Mouse (Mus musculus) MEL (cell line): ENCODE results near the gene Apopt1. TPM values are rescaled to one million over a fixed set of nuclear protein-coding genes. Genes with fewer than 3 reads are reported as not detected.

Source experiments
- DNase-seq: peaks from one replicate; pipeline ENCODE4 v3.0.0; 2011; ENCODE audit warnings: low read depth, low spot score
- H3K27ac ChIP-seq: 2 replicates; pipeline ENCODE4 v1.5.1; 2012; ENCODE audit warnings: low read depth, mild to moderate bottlenecking, control low read depth, low read length, moderate library complexity; ENCODE audit not compliant: control insufficient read depth
- H3K27me3 ChIP-seq, 2 experiments: fragments of 150-350 bp in 1 of 2; sonication (generic) in 1 of 2; 2 replicates each; pipeline ENCODE4 v1.6.1; 2012; ENCODE audit warnings: low read length in 2 of 2, mild to moderate bottlenecking in 2 of 2, improper control_type of control experiment in 1 of 2, moderate library complexity in 1 of 2; ENCODE audit not compliant: insufficient read depth in 2 of 2, control insufficient read depth in 1 of 2
- H3K36me3 ChIP-seq, 2 experiments: 2 replicates each; pipeline ENCODE4 v1.6.1; 2012 to 2014; ENCODE audit warnings: low read length in 2 of 2, improper control_type of control experiment in 1 of 2, inconsistent platforms in 1 of 2, mild to moderate bottlenecking in 1 of 2; ENCODE audit not compliant: insufficient read depth in 2 of 2, control insufficient read depth in 1 of 2
- H3K4me1 ChIP-seq, 2 experiments: fragments of 150-350 bp in 1 of 2; sonication (generic) in 1 of 2; 2 replicates each; pipeline ENCODE4 v1.6.1; 2012; ENCODE audit warnings: low read length in 2 of 2, improper control_type of control experiment in 1 of 2, mild to moderate bottlenecking in 1 of 2; ENCODE audit not compliant: insufficient read depth in 2 of 2, control insufficient read depth in 1 of 2
- H3K4me3 ChIP-seq, 2 experiments: fragments of 150-350 bp in 1 of 2; sonication (generic) in 1 of 2; 2 replicates each; pipeline ENCODE4 v1.5.1; 2012; ENCODE audit warnings: low read depth in 2 of 2, low read length in 2 of 2, mild to moderate bottlenecking in 2 of 2, moderate library complexity in 2 of 2, control low read depth in 1 of 2, improper control_type of control experiment in 1 of 2; ENCODE audit not compliant: control insufficient read depth in 1 of 2, insufficient read depth in 1 of 2
- H3K79me2 ChIP-seq: 2 replicates; pipeline ENCODE4 v1.6.1; 2012; ENCODE audit warnings: mild to moderate bottlenecking, low read length, moderate library complexity; ENCODE audit not compliant: control insufficient read depth, poor library complexity, insufficient read depth
- H3K9ac ChIP-seq: 2 replicates; pipeline ENCODE4 v1.6.1; 2012; ENCODE audit warnings: low read depth, mild to moderate bottlenecking, control low read depth, low read length, moderate library complexity; ENCODE audit not compliant: control insufficient read depth, poor library complexity, severe bottlenecking
- H3K9me3 ChIP-seq: fragments of 150-350 bp; sonication (generic); replicated peaks from 2 replicates; pipeline ENCODE4 v1.6.1; 2012; ENCODE audit warnings: mild to moderate bottlenecking, low read length, improper control_type of control experiment, moderate library complexity; ENCODE audit not compliant: insufficient read depth
- BHLHE40 ChIP-seq: IDR thresholded peaks from 2 replicates; pipeline ENCODE4 v1.6.1; 2012; ENCODE audit warnings: low read depth, mild to moderate bottlenecking, inconsistent platforms, low read length, improper control_type of control experiment, borderline replicate concordance
- CHD1 ChIP-seq: IDR thresholded peaks from 2 replicates; pipeline ENCODE4 v1.6.1; 2012; ENCODE audit warnings: low read depth, mild to moderate bottlenecking, inconsistent platforms, low read length, improper control_type of control experiment
- CHD2 ChIP-seq: IDR thresholded peaks from 2 replicates; pipeline ENCODE4 v1.6.1; 2011; ENCODE audit warnings: low read length, improper control_type of control experiment
- CTCF ChIP-seq, 3 experiments: IDR thresholded peaks in 2 of 3; conservative IDR thresholded peaks in 1 of 3; 2 replicates each; pipeline ENCODE4 v1.5.1; 2011 to 2012; ENCODE audit warnings: low read length in 3 of 3, low read depth in 2 of 3, mild to moderate bottlenecking in 2 of 3, improper control_type of control experiment in 1 of 3, inconsistent platforms in 1 of 3, mixed read lengths in 1 of 3, moderate library complexity in 1 of 3; ENCODE audit not compliant: control insufficient read depth in 1 of 3, insufficient read depth in 1 of 3, poor library complexity in 1 of 3, severe bottlenecking in 1 of 3
- ETS1 ChIP-seq: IDR thresholded peaks from 2 replicates; pipeline ENCODE4 v1.6.1; 2012; ENCODE audit warnings: low read depth, mild to moderate bottlenecking, inconsistent platforms, low read length, improper control_type of control experiment, moderate library complexity
- HCFC1 ChIP-seq: IDR thresholded peaks from 2 replicates; pipeline ENCODE4 v1.6.1; 2012; ENCODE audit warnings: low read depth, mild to moderate bottlenecking, inconsistent platforms, low read length, improper control_type of control experiment, moderate library complexity
- JUND ChIP-seq: IDR thresholded peaks from 2 replicates; pipeline ENCODE4 v1.6.1; 2011; ENCODE audit warnings: low read depth, mild to moderate bottlenecking, improper control_type of control experiment, low read length
- MAX ChIP-seq: IDR thresholded peaks from 2 replicates; pipeline ENCODE4 v1.6.1; 2011; ENCODE audit warnings: low read length, improper control_type of control experiment
- MXI1 ChIP-seq: IDR thresholded peaks from 2 replicates; pipeline ENCODE4 v1.6.1; 2011; ENCODE audit warnings: mild to moderate bottlenecking, low read depth, low read length, improper control_type of control experiment
- MYC ChIP-seq: IDR thresholded peaks from 2 replicates; pipeline ENCODE4 v1.6.1; 2011; ENCODE audit warnings: low read depth, mild to moderate bottlenecking, low read length, improper control_type of control experiment, moderate library complexity
- NELFE ChIP-seq: IDR thresholded peaks from 2 replicates; pipeline ENCODE4 v1.6.1; 2011; ENCODE audit warnings: low read depth, low read length, improper control_type of control experiment
- NRF1 ChIP-seq: IDR thresholded peaks from 2 replicates; pipeline ENCODE4 v1.6.1; 2014; ENCODE audit warnings: low read depth, mild to moderate bottlenecking, inconsistent platforms, low read length, improper control_type of control experiment, moderate library complexity; ENCODE audit not compliant: poor library complexity, insufficient read depth, severe bottlenecking
- RAD21 ChIP-seq: IDR thresholded peaks from 2 replicates; pipeline ENCODE4 v1.6.1; 2011; ENCODE audit warnings: mild to moderate bottlenecking, low read depth, low read length, improper control_type of control experiment
- RCOR1 ChIP-seq: IDR thresholded peaks from 2 replicates; pipeline ENCODE4 v1.6.1; 2012; ENCODE audit warnings: low read depth, mild to moderate bottlenecking, inconsistent platforms, low read length, improper control_type of control experiment
- SIN3A ChIP-seq: IDR thresholded peaks from 2 replicates; pipeline ENCODE4 v1.6.1; 2012; ENCODE audit warnings: low read length, improper control_type of control experiment, inconsistent platforms
- SMC3 ChIP-seq: IDR thresholded peaks from 2 replicates; pipeline ENCODE4 v1.6.1; 2011; ENCODE audit warnings: low read depth, low read length, improper control_type of control experiment
- TAL1 ChIP-seq: IDR thresholded peaks from 2 replicates; pipeline ENCODE4 v1.6.1; 2012; ENCODE audit warnings: mild to moderate bottlenecking, inconsistent platforms, low read length, moderate library complexity, mixed read lengths
- UBTF ChIP-seq: IDR thresholded peaks from 2 replicates; pipeline ENCODE4 v1.6.1; 2012; ENCODE audit warnings: low read depth, mild to moderate bottlenecking, inconsistent platforms, low read length, improper control_type of control experiment, moderate library complexity, borderline replicate concordance; ENCODE audit not compliant: insufficient read depth
- USF1 ChIP-seq: IDR thresholded peaks from 2 replicates; pipeline ENCODE4 v1.6.1; 2014; ENCODE audit warnings: low read depth, mild to moderate bottlenecking, inconsistent platforms, low read length, improper control_type of control experiment, moderate library complexity
- USF2 ChIP-seq, 2 experiments: IDR thresholded peaks; 2 replicates each; pipeline ENCODE4 v1.6.1; 2011 to 2012; ENCODE audit warnings: improper control_type of control experiment in 2 of 2, low read length in 2 of 2, borderline replicate concordance in 1 of 2, inconsistent platforms in 1 of 2, low read depth in 1 of 2, mild to moderate bottlenecking in 1 of 2; ENCODE audit not compliant: insufficient read depth in 1 of 2
- ZC3H11A ChIP-seq: IDR thresholded peaks from 2 replicates; pipeline ENCODE4 v1.6.1; 2012; ENCODE audit warnings: low read depth, mild to moderate bottlenecking, inconsistent platforms, low read length, improper control_type of control experiment
- ZMIZ1 ChIP-seq: IDR thresholded peaks from 2 replicates; pipeline ENCODE4 v1.6.1; 2012; ENCODE audit warnings: low read depth, mild to moderate bottlenecking, inconsistent platforms, low read length, improper control_type of control experiment, moderate library complexity
- ZNF384 ChIP-seq: IDR thresholded peaks from 2 replicates; pipeline ENCODE4 v1.6.1; 2012; ENCODE audit warnings: low read depth, mild to moderate bottlenecking, inconsistent platforms, low read length, improper control_type of control experiment
- polyA plus RNA-seq, 2 experiments: library from polyadenylated mRNA; stranded (reverse) in 1 of 2; unstranded in 1 of 2; fragments of >175 nt in 1 of 2; fragments of >200 nt in 1 of 2; gene quantifications; 2 replicates each; pipeline versions ENCODE4 v1.2.1 to v1.2.4; 2012; ENCODE audit warnings: low replicate concordance in 2 of 2, low read depth in 1 of 2; ENCODE audit not compliant: insufficient read length in 2 of 2, insufficient read depth in 1 of 2, missing spikeins in 1 of 2
- total RNA-seq: library from RNA; depleted of rRNA; stranded (reverse); fragments of 300-350 nt; gene quantifications from 2 replicates; pipeline ENCODE4 v1.2.3, GENCODE M21; 2012

Gene Apopt1
- total and polyA plus RNA-seq, 3 experiments, result 25.7 to 46.5 TPM; not detected in 1

- peak overlapping the region; percentile 28; the same call in 1 of the 2 replicates for H3K27ac ChIP-seq
- H3K79me2 ChIP-seq, result no peaks in the 10 kb centered on the region
- H3K36me3 ChIP-seq, result peaks cover 0 to 3% of the 10 kb centered on the region in 2 experiments; a peak in 2 of 4 replicates
- H3K9ac ChIP-seq, result peak overlapping the region; percentile 36
- DNase-seq, result peak; percentile 92
- H3K4me1 ChIP-seq, result no peaks in the 10 kb centered on the region
- no peak overlapping the region for H3K4me3 ChIP-seq
- no peaks in the 10 kb centered on the region for H3K27me3 ChIP-seq
- peak; percentile 62 for TF ChIP-seq HCFC1
- peak; percentile 86 for TF ChIP-seq USF1
- TF ChIP-seq RCOR1, result no peak; the same call in 1 of the 2 replicates
- no peak for TF ChIP-seq NELFE
- peak; percentile 40; the same call in 1 of the 2 replicates for TF ChIP-seq ZC3H11A
- TF ChIP-seq MYC, result peak; percentile 79
- TF ChIP-seq ETS1, result no peak; the same call in 1 of the 2 replicates
- peak; percentile 46 for TF ChIP-seq RAD21
- peak; percentile 92 for TF ChIP-seq BHLHE40
- no peak for TF ChIP-seq CHD2
- peak; percentile 85 for TF ChIP-seq MAX
- TF ChIP-seq USF2 (IDR thresholded peaks at IDR 0.05; ENCODE audit: borderline replicate concordance in 1 of 2, insufficient read depth in 1 of 2, low read depth in 1 of 2, low read length in 2 of 2), result no peak
- TF ChIP-seq JUND, result no peak
- peak; percentile 64 for TF ChIP-seq ZNF384
- TF ChIP-seq NRF1, result peak; percentile 80
- TF ChIP-seq TAL1, result no peak
- no peak for TF ChIP-seq UBTF
- TF ChIP-seq CTCF (IDR thresholded peaks at IDR 0.05 in 2 of 3, conservative IDR thresholded peaks at IDR 0.05 in 1 of 3; ENCODE audit: control insufficient read depth in 1 of 3, insufficient read depth in 1 of 3, low read depth in 2 of 3, low read length in 3 of 3, poor library complexity in 1 of 3, severe bottlenecking in 1 of 3), result peak; percentile 54 to 91 (median 77)
- peak; percentile 88 for TF ChIP-seq MXI1
- peak; percentile 61 for TF ChIP-seq SMC3
- no peak for TF ChIP-seq ZMIZ1
- TF ChIP-seq SIN3A, result peak; percentile 67
- TF ChIP-seq CHD1, result no peak
- TF ChIP-seq, all 39 proteins: peak for 13
- H3K9me3 ChIP-seq, result no peaks in the 10 kb centered on the region
These were observed 19.1 kb downstream of the Apopt1 start for GRCm38 (mm10) chr12:111731822-111732807.
